Mouse (Mus musculus): Measurements from ENCODE around the gene Igfl3. TPM values are rescaled to one million over a fixed set of nuclear protein-coding genes. Genes with fewer than 3 reads are reported as not detected.

Gene Igfl3
- total and polyA plus RNA-seq, 3 experiments: not detected

- Histone ChIP-seq H3K9me3 (replicated peaks; ENCODE audit: low read length) (no peaks in the 10 kb centered on the region), H3K4me3 (replicated peaks in 1 of 3; ENCODE audit: low read depth in 2 of 3, low read length in 2 of 3, poor library complexity in 1 of 3) (no peak overlapping the region), H3K9ac (ENCODE audit: insufficient read depth, low read depth) (no peak overlapping the region), H3K27me3 (replicated peaks) (peaks cover 40% of the 10 kb centered on the region), H3K36me3 (replicated peaks in 1 of 2; ENCODE audit: control insufficient read depth in 1 of 2, insufficient read depth in 1 of 2, low read length in 1 of 2) (no peaks in the 10 kb centered on the region), H3K79me2 (replicated peaks; ENCODE audit: control insufficient read depth, extremely low read depth, insufficient read depth, poor library complexity, severe bottlenecking) (no peaks in the 10 kb centered on the region), H3K4me1 (ENCODE audit: control insufficient read depth in 1 of 2, insufficient read depth in 2 of 2) (no peaks in the 10 kb centered on the region), H3K27ac (ENCODE audit: insufficient read depth, low read depth) (no peak overlapping the region), H3K4me2 (ENCODE audit: insufficient read depth, low read depth, poor library complexity, severe bottlenecking) (no peak overlapping the region)
- TF ChIP-seq PAX5 (IDR thresholded peaks at IDR 0.05; ENCODE audit: low read length) (no peak), ELF1 (IDR thresholded peaks at IDR 0.05; ENCODE audit: low read depth, low read length) (no peak), ZKSCAN1 (IDR thresholded peaks at IDR 0.05; ENCODE audit: borderline replicate concordance, low read depth, low read length) (no peak), NELFE (IDR thresholded peaks at IDR 0.05; ENCODE audit: low read depth, low read length) (no peak), MXI1 (IDR thresholded peaks at IDR 0.05; ENCODE audit: low read depth, low read length) (no peak), ZC3H11A (IDR thresholded peaks at IDR 0.05; ENCODE audit: low read depth, low read length) (no peak), TBP (conservative IDR thresholded peaks at IDR 0.05; ENCODE audit: low read depth, low read length) (no peak), GABPA (IDR thresholded peaks at IDR 0.05; ENCODE audit: insufficient replicate concordance, low read depth, low read length) (no peak), USF2 (conservative IDR thresholded peaks at IDR 0.05; ENCODE audit: low read depth, low read length) (no peak), ZNF384 (IDR thresholded peaks at IDR 0.05; ENCODE audit: low read depth, low read length) (no peak), JUND (conservative IDR thresholded peaks at IDR 0.05; ENCODE audit: low read depth, low read length) (no peak)
- no peak for DNase-seq (ENCODE audit: extremely low read depth)
- dilution Hi-C loops (cut with MboI; ENCODE audit: extremely low pct_ligation_motif_present, extremely low pct_unique_long_range_greater_than_20kb, low sequenced_read_pairs): no loop called here
- in situ Hi-C loops (cut with MboI; ENCODE audit: low pct_ligation_motif_present, low pct_unique_long_range_greater_than_20kb, low sequenced_read_pairs): loop anchor here (25.0 kb wide), 1 partner anchor 173 kb away; no protein-coding TSS in a partner anchor
These were observed 38.4 kb downstream of the Igfl3 start for GRCm38 (mm10) chr7:18214699-18215098.

Other genes with a start within 250 kb of the Igfl3 start
- gene Ceacam11, start 204.4 kb upstream of the Igfl3 start, total RNA-seq (2012; rRNA removed): not detected in 2 replicates
- not detected in 2 replicates for gene Ceacam11, start 204.4 kb upstream of the Igfl3 start, total RNA-seq (2014; rRNA removed)
- gene Ceacam11, start 204.4 kb upstream of the Igfl3 start, polyA plus RNA-seq (2012; ENCODE audit: insufficient read length, low read depth): not detected in 2 replicates
- gene Ceacam13, start 166.6 kb upstream of the Igfl3 start, total RNA-seq (2012; rRNA removed): not detected in 2 replicates
- not detected in 2 replicates for gene Ceacam13, start 166.6 kb upstream of the Igfl3 start, total RNA-seq (2014; rRNA removed)
- gene Ceacam13, start 166.6 kb upstream of the Igfl3 start, polyA plus RNA-seq (2012; ENCODE audit: insufficient read length, low read depth): not detected in 2 replicates
- gene Ceacam12, start 110.6 kb upstream of the Igfl3 start, total RNA-seq (2012; rRNA removed): not detected in 2 replicates
- gene Ceacam12, start 110.6 kb upstream of the Igfl3 start, total RNA-seq (2014; rRNA removed): not detected in 2 replicates
- not detected in 2 replicates for gene Ceacam12, start 110.6 kb upstream of the Igfl3 start, polyA plus RNA-seq (2012; ENCODE audit: insufficient read length, low read depth)
- gene Mill1, start 68.9 kb downstream of the Igfl3 start, total RNA-seq (2012; rRNA removed): not detected in 2 replicates
- not detected in 2 replicates for gene Mill1, start 68.9 kb downstream of the Igfl3 start, total RNA-seq (2014; rRNA removed)
- not detected in 2 replicates for gene Mill1, start 68.9 kb downstream of the Igfl3 start, polyA plus RNA-seq (2012; ENCODE audit: insufficient read length, low read depth)
- not detected in 2 replicates for gene Psg18, start 178.5 kb downstream of the Igfl3 start, total RNA-seq (2012; rRNA removed)
- gene Psg18, start 178.5 kb downstream of the Igfl3 start, total RNA-seq (2014; rRNA removed): not detected in 2 replicates
- not detected in 2 replicates for gene Psg18, start 178.5 kb downstream of the Igfl3 start, polyA plus RNA-seq (2012; ENCODE audit: insufficient read length, low read depth)